Mouse (Mus musculus) intestine, embryonic 15.5 days (tissue): ENCODE measurements around the gene 9130023H24Rik. TPM values are rescaled to one million over a fixed set of nuclear protein-coding genes. Genes with fewer than 3 reads are reported as not detected.

ENCODE experiments used
- ATAC-seq: fragments of 200-750 bp; cut with Nextera tagmentation; 2 replicates; pipeline ENCODE4 v1.8.0; 2017; ENCODE audit warnings: moderate TSS enrichment, moderate library complexity
- H3K27ac ChIP-seq: fragments of 300-500 bp; sonication (generic); 2 replicates; pipeline ENCODE4 v1.5.1; 2015; ENCODE audit warnings: mild to moderate bottlenecking, inconsistent platforms
- H3K27me3 ChIP-seq: fragments of 300-500 bp; sonication (generic); replicated peaks from 2 replicates; pipeline ENCODE4 v1.6.1; 2015; ENCODE audit warnings: inconsistent platforms
- H3K36me3 ChIP-seq: fragments of 300-500 bp; sonication (generic); 2 replicates; pipeline ENCODE4 v1.6.1; 2015; ENCODE audit warnings: inconsistent platforms
- H3K4me1 ChIP-seq: fragments of 300-500 bp; sonication (generic); replicated peaks from 2 replicates; pipeline ENCODE4 v1.6.1; 2015; ENCODE audit warnings: inconsistent platforms
- H3K4me2 ChIP-seq: fragments of 300-500 bp; sonication (generic); replicated peaks from 2 replicates; pipeline ENCODE4 v1.6.1; 2015; ENCODE audit warnings: mild to moderate bottlenecking, inconsistent platforms
- H3K4me3 ChIP-seq: fragments of 300-500 bp; sonication (generic); replicated peaks from 2 replicates; pipeline ENCODE4 v1.5.1; 2015; ENCODE audit warnings: inconsistent platforms
- H3K9ac ChIP-seq: fragments of 300-500 bp; sonication (generic); 2 replicates; pipeline ENCODE4 v1.6.1; 2015; ENCODE audit warnings: inconsistent platforms
- H3K9me3 ChIP-seq: fragments of 300-500 bp; sonication (generic); 2 replicates; pipeline ENCODE4 v1.6.1; 2016; ENCODE audit warnings: inconsistent platforms
- WGBS: fragments of 180-500 bp; shearing (Covaris S2); methylation state at CpG from one replicate; pipeline ENCODE4 v1.1.7; 2015; 5-methylcytosine and 5-hydroxymethylcytosine counted together
- polyA plus RNA-seq: library from polyadenylated mRNA; unstranded; fragments of >200 nt; fragmentation: Nextera tagmentation; extraction: Ambion mirVana; gene quantifications from 2 replicates; pipeline ENCODE4 v1.2.1, GENCODE M21; 2015

The 9130023H24Rik gene
- polyA plus RNA-seq, 1 experiment from 2014 or later: 6.1 TPM

DNA sequence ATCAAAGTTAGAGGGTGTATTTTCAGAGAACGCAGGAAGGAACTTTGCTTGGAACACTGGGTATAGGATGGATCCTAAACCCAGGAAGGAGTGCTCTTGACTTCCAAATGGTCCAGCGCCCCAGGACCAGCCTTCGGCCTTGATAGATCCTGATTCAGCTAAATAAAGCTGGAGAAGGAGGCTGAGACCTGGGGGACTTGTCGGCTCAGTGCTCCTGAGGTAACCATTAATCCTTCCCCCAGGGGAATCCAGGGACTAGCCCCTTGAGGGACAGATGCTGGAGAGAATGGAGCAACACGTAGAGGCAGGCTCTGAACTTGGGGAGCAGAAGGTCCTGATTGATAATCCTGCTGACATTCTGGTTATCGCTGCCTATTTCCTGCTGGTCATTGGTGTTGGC, 27.6 kb upstream of the 9130023H24Rik start, which contains the start of gene Slc5a2:
Gene Slc5a2 (plus strand): TSS at position 247 of the 400 bp plus-strand sequence.
- Histone ChIP-seq H3K27ac (no peak within 1 kb of the TSS), H3K27me3 (no peaks in the 10 kb centered on the region), H3K4me3 (no peak within 1 kb of the TSS), H3K4me1 (0 out of 2 replicates have a peak, but pooled peaks cover 3% of the 10 kb centered on the region), H3K36me3 (no peaks in the 10 kb centered on the region), H3K9ac (no peak within 1 kb of the TSS), H3K4me2 (no peak within 1 kb of the TSS), H3K9me3 (no peaks in the 10 kb centered on the region)
- whole genome bisulfite sequencing: 75% methylated on average over 6 of the region's 6 CpGs
- ATAC-seq: no peak

DNA sequence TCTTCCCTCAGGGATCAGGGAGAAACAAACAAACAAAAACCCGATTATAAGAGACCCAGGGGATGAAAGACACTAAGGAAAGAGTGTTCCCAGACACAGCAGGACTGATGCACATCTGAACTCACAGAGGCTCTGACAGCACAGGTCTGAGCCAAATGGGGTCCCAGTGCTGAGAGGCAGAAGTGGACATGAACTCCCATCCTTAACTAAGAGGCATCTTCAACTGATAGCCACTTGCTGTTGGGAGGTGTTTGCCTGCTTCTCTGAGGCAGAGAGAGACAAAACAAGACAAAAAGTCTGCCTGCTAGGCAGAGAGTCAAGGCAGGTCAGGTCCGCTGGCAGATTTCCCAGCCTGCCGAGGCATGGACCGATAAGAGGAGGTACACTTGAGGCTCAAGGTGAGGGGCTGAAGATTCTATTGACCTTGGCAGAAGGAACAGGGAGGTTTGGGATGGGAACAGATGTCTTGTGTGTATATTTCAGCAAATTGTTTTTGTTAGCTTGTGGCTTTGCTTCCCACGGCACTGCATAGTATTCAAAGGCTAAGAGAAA, 19.0 kb upstream of the 9130023H24Rik start:
- H3K4me3 ChIP-seq: no peak overlapping the region
- no peak for ATAC-seq
- peak overlapping the region; percentile 27; the same call in 1 of the 2 replicates for H3K27ac ChIP-seq
- no peaks in the 10 kb centered on the region for H3K27me3 ChIP-seq
- WGBS: 30% methylated on average over 5 of the region's 5 CpGs
- H3K36me3 ChIP-seq: 0 out of 2 replicates have a peak, but pooled peaks cover 3% of the 10 kb centered on the region
- 0 out of 2 replicates have a peak overlapping the region, but pooled peaks have one; percentile 22 for H3K4me2 ChIP-seq
- no peaks in the 10 kb centered on the region for H3K9me3 ChIP-seq
- peaks cover 8% of the 10 kb centered on the region; the same call in 1 of the 2 replicates for H3K4me1 ChIP-seq
- H3K9ac ChIP-seq: no peak overlapping the region

DNA sequence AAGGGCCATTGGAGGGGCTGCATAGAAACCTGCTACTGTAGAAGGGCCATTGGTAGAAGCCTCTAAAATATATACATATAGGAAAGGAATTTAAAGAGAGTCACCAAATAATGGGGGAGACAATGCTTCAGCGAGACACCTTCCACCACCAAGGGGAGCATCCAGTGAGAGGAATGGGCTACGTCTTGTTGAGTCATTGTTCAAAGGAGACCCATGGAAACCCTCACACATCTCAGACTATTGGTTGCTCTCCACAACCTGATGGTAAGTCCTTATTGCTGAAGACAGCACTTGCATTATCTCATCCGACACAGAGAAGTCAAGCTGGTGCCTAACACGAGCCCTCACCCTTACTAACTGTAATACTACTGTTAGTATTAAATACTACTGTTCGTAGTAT, 17.9 kb upstream of the 9130023H24Rik start:
- H3K36me3 ChIP-seq: 0 out of 2 replicates have a peak, but pooled peaks cover 3% of the 10 kb centered on the region
- no peak overlapping the region for H3K9ac ChIP-seq
- peaks cover 9% of the 10 kb centered on the region; the same call in 1 of the 2 replicates for H3K4me1 ChIP-seq
- no peak overlapping the region for H3K4me2 ChIP-seq
- H3K27me3 ChIP-seq: no peaks in the 10 kb centered on the region
- no peak overlapping the region for H3K27ac ChIP-seq
- H3K4me3 ChIP-seq: no peak overlapping the region
- ATAC-seq: no peak
- no peaks in the 10 kb centered on the region for H3K9me3 ChIP-seq
- 88% methylated on average over 5 of the region's 5 CpGs for WGBS

DNA sequence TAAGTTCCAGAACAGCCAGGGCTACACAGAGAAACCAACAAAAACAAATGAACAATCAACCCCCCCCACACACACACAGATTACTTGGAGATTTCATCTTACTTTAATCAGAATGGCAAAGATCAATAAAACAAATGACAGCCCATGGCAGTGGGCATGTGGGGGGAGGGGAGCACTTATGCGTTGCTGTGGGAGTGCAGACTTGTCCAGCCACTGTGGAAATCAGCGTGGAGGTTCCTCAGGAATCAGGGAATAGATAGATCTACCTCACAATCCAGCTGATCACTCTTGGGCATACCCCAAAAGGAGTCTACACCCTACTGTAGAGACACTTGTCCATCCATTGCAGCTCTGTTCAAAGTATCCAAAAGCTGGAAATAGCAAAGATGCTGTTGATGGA, 17.1 kb upstream of the 9130023H24Rik start:
- no peak overlapping the region for H3K9ac ChIP-seq
- H3K9me3 ChIP-seq: no peaks in the 10 kb centered on the region
- no peak overlapping the region for H3K27ac ChIP-seq
- H3K4me2 ChIP-seq: no peak overlapping the region
- H3K4me3 ChIP-seq: no peak overlapping the region
- peaks cover 4% of the 10 kb centered on the region; the same call in 1 of the 2 replicates for H3K36me3 ChIP-seq
- WGBS: 71% methylated on average over 2 of the region's 2 CpGs
- peaks cover 10% of the 10 kb centered on the region; the same call in 1 of the 2 replicates for H3K4me1 ChIP-seq
- H3K27me3 ChIP-seq: no peaks in the 10 kb centered on the region
- no peak for ATAC-seq

DNA sequence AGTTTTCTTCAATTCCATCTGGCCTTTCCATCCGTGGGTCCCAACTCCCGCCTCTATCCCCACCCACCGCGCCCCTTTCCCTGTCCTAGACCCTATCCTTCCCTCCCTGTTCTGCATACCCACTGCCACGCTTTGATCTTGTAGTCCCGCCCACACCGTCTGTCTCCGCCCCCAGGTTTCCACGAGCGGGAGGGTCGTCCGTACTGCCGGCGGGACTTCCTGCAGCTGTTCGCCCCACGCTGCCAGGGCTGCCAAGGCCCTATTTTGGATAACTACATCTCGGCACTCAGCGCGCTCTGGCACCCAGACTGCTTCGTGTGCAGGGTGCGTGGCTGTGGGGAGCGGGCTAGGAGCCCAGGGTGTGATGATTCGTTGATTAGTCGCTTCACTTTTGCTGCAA, 14.8 kb upstream of the 9130023H24Rik start:
- peaks cover 22% of the 10 kb centered on the region for H3K4me1 ChIP-seq
- no peak; the same call in 1 of the 2 replicates for ATAC-seq
- 20% methylated on average over 24 of the region's 24 CpGs for whole genome bisulfite sequencing
- peaks cover 6% of the 10 kb centered on the region; the same call in 1 of the 2 replicates for H3K36me3 ChIP-seq
- H3K4me2 ChIP-seq: peak overlapping the region; percentile 44
- H3K27me3 ChIP-seq: no peaks in the 10 kb centered on the region
- H3K4me3 ChIP-seq: no peak overlapping the region
- no peak overlapping the region for H3K27ac ChIP-seq
- no peaks in the 10 kb centered on the region for H3K9me3 ChIP-seq
- no peak overlapping the region for H3K9ac ChIP-seq

DNA sequence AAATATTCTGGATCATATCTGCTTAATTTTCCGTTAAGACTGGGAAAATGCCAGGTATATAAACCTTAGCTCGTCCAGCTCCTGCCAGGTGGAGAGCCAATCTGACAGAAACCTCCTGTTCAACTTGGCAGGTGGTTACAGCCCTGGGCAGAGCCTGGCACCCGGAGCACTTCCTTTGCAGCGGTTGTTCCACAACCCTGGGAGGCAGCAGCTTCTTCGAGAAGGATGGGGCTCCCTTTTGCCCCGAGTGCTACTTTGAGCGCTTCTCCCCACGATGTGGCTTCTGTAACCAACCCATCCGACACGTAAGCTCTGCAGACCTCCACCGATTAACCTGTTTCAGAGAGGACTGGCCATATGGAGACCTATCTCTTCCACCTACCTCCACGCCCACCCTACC, 14.1 kb upstream of the 9130023H24Rik start:
- H3K27me3 ChIP-seq: no peaks in the 10 kb centered on the region
- no peak for ATAC-seq
- H3K4me2 ChIP-seq: peak overlapping the region; percentile 44
- no peaks in the 10 kb centered on the region for H3K9me3 ChIP-seq
- WGBS: 56% methylated on average over 12 of the region's 12 CpGs
- H3K9ac ChIP-seq: no peak overlapping the region
- peaks cover 6% of the 10 kb centered on the region; the same call in 1 of the 2 replicates for H3K36me3 ChIP-seq
- H3K4me1 ChIP-seq: peaks cover 22% of the 10 kb centered on the region
- no peak overlapping the region for H3K4me3 ChIP-seq
- H3K27ac ChIP-seq: no peak overlapping the region

DNA sequence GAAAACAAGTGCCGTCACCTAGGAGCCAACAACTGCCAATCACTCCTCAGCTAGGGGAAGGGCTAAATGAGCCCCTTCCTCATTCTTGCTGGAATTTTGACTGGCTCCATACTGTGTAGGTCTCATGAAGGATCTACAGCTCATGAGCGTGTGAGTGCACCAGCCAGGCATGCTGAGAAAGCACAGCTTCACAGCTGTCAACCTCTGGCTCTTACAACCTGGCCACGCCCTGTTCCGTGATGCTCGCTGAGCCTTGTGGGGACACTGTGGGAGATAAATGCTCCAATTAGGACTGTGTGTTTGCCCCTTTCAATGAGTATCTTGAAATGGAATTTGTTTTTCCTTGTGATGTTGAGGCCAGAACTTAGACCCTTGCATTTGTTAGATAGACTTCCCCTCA, 12.2 kb upstream of the 9130023H24Rik start:
- peaks cover 6% of the 10 kb centered on the region; the same call in 1 of the 2 replicates for H3K36me3 ChIP-seq
- H3K4me1 ChIP-seq: peaks cover 30% of the 10 kb centered on the region
- ATAC-seq: no peak
- H3K27ac ChIP-seq: no peak overlapping the region
- H3K9me3 ChIP-seq: no peaks in the 10 kb centered on the region
- no peak overlapping the region for H3K4me3 ChIP-seq
- WGBS: 74% methylated on average over 5 of the region's 5 CpGs
- no peaks in the 10 kb centered on the region for H3K27me3 ChIP-seq
- peak overlapping the region; percentile 33 for H3K4me2 ChIP-seq
- H3K9ac ChIP-seq: no peak overlapping the region

DNA sequence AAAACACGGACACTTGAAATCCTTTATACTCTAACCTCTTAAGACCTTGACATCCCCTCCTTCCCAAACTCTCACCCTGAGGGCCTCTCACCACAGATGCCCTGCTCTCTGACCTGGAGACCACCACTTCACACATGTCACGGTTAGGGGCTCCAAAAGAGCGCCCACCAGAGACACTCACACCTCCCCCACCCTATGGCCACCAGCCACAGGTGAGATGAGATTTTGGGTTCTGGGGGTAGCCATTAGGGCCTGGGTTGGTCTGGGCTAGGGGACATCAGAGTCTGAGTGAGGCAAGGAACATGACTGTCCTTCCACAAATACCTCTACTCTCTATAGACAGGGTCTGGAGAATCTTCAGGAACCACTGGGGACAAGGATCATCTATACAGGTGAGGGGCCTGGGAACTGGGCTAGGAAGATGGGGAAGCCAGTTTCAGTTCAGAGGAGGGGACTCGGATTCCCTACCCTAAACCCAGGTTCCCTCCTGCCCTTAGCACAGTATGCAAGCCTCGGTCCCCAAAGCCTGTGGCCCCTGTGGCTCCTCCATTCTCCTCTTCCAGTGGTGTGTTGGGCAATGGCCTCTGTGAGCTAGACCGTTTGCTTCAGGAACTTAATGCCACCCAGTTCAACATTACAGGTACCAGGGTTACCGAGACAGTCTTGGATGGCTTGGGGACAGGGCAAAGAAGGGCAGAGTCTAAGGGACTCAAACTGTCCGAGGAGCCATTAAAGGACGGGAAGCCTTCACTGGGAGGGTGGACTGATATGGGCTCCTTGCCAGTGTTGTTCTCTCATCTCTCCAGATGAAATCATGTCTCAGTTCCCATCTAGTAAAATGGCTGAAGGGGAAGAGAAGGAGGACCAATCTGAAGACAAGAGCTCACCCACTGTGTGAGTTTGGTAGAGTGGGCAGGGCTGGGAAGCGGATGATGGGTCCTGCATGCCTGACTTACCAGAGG, 10.5 kb upstream of the 9130023H24Rik start:
- Histone ChIP-seq H3K36me3 (peaks cover 12% of the 10 kb centered on the region; the same call in 1 of the 2 replicates), H3K4me3 (peak overlapping the region; percentile 46), H3K4me1 (peaks cover 30% of the 10 kb centered on the region), H3K4me2 (peak overlapping the region; percentile 62), H3K9ac (peak overlapping the region; percentile 60), H3K27ac (no peak overlapping the region), H3K9me3 (no peaks in the 10 kb centered on the region), H3K27me3 (no peaks in the 10 kb centered on the region)
- ATAC-seq: no peak
- 73% methylated on average over 10 of the region's 10 CpGs for WGBS

DNA sequence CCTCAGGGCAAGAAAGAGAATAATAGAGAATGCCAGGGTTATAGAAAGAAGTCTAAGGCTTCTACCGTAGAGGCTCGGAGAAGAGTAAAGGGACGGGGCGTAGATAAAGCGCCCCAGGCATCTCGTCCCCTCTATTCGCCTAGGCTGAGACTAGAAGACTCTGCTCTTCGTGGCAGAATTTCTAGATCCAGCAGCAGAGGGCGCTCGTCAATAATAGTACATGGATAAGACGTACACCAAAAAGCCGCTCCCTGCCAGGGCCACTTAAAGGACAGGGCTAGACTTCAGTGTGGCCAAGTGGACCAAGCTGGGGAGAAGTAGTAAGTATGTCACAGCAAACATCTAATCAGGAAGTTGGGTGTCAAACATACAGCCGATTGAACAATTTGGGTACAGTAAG, 9.6 kb upstream of the 9130023H24Rik start:
- peak; percentile 82 for ATAC-seq
- no peaks in the 10 kb centered on the region for H3K9me3 ChIP-seq
- peaks cover 19% of the 10 kb centered on the region; the same call in 1 of the 2 replicates for H3K36me3 ChIP-seq
- H3K4me2 ChIP-seq: peak overlapping the region; percentile 62
- H3K27ac ChIP-seq: peak overlapping the region; percentile 88
- WGBS: 1% methylated on average over 13 of the region's 13 CpGs
- peaks cover 28% of the 10 kb centered on the region for H3K4me1 ChIP-seq
- no peaks in the 10 kb centered on the region for H3K27me3 ChIP-seq
- H3K4me3 ChIP-seq: peak overlapping the region; percentile 46
- H3K9ac ChIP-seq: peak overlapping the region; percentile 60

DNA sequence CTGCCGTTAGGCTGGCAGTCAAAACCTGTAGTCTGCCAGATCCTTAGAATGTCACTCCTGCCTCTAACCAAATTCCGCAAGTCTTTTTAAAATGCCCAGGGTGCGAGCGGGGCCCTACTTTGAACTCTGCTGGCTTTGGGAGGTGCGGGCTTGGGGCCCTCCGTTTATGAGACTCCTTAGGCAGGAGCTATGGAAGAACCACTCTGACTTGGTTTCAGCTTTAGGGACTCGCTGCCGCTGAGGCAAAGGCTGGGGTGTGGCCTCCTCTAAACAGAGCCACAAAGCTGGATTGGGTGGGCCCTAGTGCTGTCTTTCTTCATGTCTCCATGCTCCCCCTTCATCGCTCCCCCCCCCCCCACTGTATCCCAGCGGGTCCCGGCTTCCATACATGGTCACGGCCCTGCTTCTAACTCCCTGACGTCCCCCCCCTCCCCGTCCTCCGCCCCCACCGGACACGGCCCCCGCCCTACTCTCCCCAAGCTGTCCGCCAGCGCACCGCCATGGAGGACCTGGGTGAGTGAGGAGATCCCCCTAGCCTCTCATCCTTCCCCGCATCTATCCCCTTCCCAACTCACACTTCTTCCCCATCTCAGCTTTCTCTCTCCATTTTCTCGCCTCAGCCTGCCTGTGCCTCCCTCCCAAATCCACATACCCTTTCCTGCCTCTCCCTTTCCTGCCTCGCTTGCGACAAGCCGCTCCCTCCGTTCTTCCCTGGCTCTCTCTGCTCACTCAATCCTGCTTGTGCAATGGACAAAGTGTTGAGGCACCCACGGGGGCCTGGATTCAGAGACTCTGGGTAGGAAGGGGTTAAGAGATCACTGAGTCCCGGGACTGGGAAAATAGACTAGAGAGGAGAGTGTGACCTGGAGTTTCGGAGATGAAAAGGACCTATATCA, 8.9 kb upstream of the 9130023H24Rik start, which contains the start of gene Tgfb1i1:
Gene Tgfb1i1 (plus strand): TSS at position 317 of the 896 bp plus-strand sequence.
- H3K4me2 ChIP-seq: peak within 1 kb of the TSS; percentile 62
- H3K36me3 ChIP-seq: peaks cover 24% of the 10 kb centered on the region; the same call in 1 of the 2 replicates

DNA sequence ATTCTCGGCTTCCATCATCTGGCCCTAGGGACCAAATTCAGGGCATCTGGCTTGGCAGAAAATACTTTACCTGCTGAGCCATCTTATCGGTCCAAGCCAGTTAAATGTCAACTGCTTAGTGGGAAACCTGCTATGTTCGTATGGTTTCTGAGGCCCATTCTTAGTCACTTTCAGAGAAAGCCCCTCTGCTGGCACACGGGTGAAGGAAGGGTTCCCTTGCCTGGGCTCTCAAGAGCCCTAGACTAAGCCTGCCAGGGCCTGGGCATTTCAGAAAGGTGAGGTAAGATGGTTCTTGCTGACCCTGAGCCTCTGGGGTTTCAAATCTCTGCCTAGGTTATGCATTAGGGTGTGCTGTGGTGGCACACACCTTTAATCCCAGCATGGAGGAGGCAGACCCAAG, 7.7 kb upstream of the 9130023H24Rik start:
- no peaks in the 10 kb centered on the region for H3K27me3 ChIP-seq
- peaks cover 21% of the 10 kb centered on the region for H3K4me1 ChIP-seq
- ATAC-seq: no peak
- no peaks in the 10 kb centered on the region for H3K9me3 ChIP-seq
- H3K4me2 ChIP-seq: peak overlapping the region; percentile 62; the same call in 1 of the 2 replicates
- 86% methylated on average over 4 of the region's 4 CpGs for WGBS
- peak overlapping the region; percentile 88 for H3K27ac ChIP-seq
- no peak overlapping the region for H3K9ac ChIP-seq
- no peak overlapping the region for H3K4me3 ChIP-seq
- H3K36me3 ChIP-seq: peaks cover 26% of the 10 kb centered on the region

More for the DNA sequence above, 8.9 kb upstream of the 9130023H24Rik start, which contains the start of gene Tgfb1i1:
- WGBS: 4% methylated on average over 29 of the region's 30 CpGs
- Histone ChIP-seq H3K9ac (peak within 1 kb of the TSS; percentile 60), H3K4me1 (peaks cover 21% of the 10 kb centered on the region), H3K27ac (peak within 1 kb of the TSS; percentile 88), H3K9me3 (no peaks in the 10 kb centered on the region), H3K27me3 (no peaks in the 10 kb centered on the region), H3K4me3 (peak within 1 kb of the TSS; percentile 46)
- peak; percentile 87 for ATAC-seq
